Mouse (Mus musculus) adipocyte (in vitro differentiated cells): ENCODE measurements around the gene AW822073.
A peak's percentile ranks its signal among the peaks of the same experiment; 100 is the strongest.
"Not testable (repeated sequence)": the region's sequence is repeated elsewhere in the genome, so short reads cannot be mapped to it uniquely, and the experiment has no call there.

Source experiments
- DNase-seq: peaks from one replicate; pipeline ENCODE4 v3.0.0-alpha.2; 2016; ENCODE audit warnings: low spot score

AW822073 gene

GRCm38 (mm10) chr10:58224827-58225785 is at the start of gene AW822073:
TSS of gene AW822073 (minus strand) at chr10:58224930.
- peak; percentile 24 for DNase-seq

- no peak for DNase-seq
These were observed 33.7 kb upstream of the AW822073 start for GRCm38 (mm10) chr10:58258466-58258865.

- DNase-seq: peak; percentile 20
These were observed 31.2 kb upstream of the AW822073 start for GRCm38 (mm10) chr10:58255954-58256353.

- peak; percentile 94 for DNase-seq
These were observed 30.6 kb upstream of the AW822073 start, which contains the start of gene Gcc2 for GRCm38 (mm10) chr10:58255213-58255892. TSS of gene Gcc2 (plus strand) at chr10:58255497.

- DNase-seq: no peak
These were observed 30.0 kb upstream of the AW822073 start for GRCm38 (mm10) chr10:58254635-58255175.

GRCm38 (mm10) chr10:58249535-58249934 is 24.8 kb upstream of the AW822073 start:
- DNase-seq: no peak

GRCm38 (mm10) chr10:58238984-58239740 is 14.4 kb upstream of the AW822073 start:
- DNase-seq: peak; percentile 51

GRCm38 (mm10) chr10:58236613-58237012 is 11.9 kb upstream of the AW822073 start, which contains the start of gene Gm4981:
TSS of gene Gm4981 (minus strand) at chr10:58236701.
- no peak for DNase-seq

- DNase-seq: not testable (repeated sequence)
These were observed 10.3 kb upstream of the AW822073 start for GRCm38 (mm10) chr10:58234985-58235384.

GRCm38 (mm10) chr10:58233740-58234121 is 9.0 kb upstream of the AW822073 start:
- DNase-seq: not testable (repeated sequence)

- not testable (repeated sequence) for DNase-seq
These were observed 8.5 kb upstream of the AW822073 start for GRCm38 (mm10) chr10:58233054-58233739.

- DNase-seq: not testable (repeated sequence)
These were observed 7.9 kb upstream of the AW822073 start, which contains the start of gene Duxf3 for GRCm38 (mm10) chr10:58232641-58232969. TSS of gene Duxf3 (minus strand) at chr10:58232675.

- DNase-seq: peak; percentile 41
These were observed 7.3 kb upstream of the AW822073 start for GRCm38 (mm10) chr10:58231779-58232640.

GRCm38 (mm10) chr10:58231088-58231487 is 6.4 kb upstream of the AW822073 start:
- peak; percentile 21 for DNase-seq

- not testable (repeated sequence) for DNase-seq
These were observed 5.3 kb upstream of the AW822073 start for GRCm38 (mm10) chr10:58230021-58230420.

GRCm38 (mm10) chr10:58227798-58228197 is 3.1 kb upstream of the AW822073 start:
- DNase-seq: not testable (repeated sequence)

- DNase-seq: peak; percentile 37
These were observed 1.6 kb upstream of the AW822073 start for GRCm38 (mm10) chr10:58226357-58226756.

- not testable (repeated sequence) for DNase-seq
These were observed 541 bp downstream of the AW822073 start for GRCm38 (mm10) chr10:58223972-58224805.

GRCm38 (mm10) chr10:58223161-58223560 is 1.6 kb downstream of the AW822073 start:
- not testable (repeated sequence) for DNase-seq
